ENCODE assay signal across 5 mouse cellular contexts in the genomic region with DNA sequence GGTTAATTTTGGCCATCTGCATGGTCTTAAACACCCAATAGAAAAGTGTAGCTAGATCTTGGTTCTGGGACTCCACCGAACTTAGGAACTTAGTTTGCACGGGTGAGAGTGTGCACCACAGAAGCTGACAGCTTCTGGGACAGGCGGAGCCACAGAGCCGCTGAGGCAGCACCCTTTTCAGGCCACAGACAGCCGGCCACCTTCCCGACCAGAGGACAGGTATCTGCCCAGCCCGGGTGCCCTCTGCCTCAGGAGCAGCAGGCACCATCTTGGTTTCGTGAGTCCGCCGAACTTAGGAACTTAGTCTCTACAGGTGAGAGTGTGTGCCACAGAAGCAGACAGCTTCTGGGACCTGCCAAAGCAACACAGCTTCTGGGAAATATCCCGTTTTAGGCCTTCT.
DNase-seq lines count a peak whose midpoint lies in the region; ATAC-seq and TF ChIP-seq lines count a peak whose summit lies in the region.
"Not testable (repeated sequence)": the region's sequence is repeated elsewhere in the genome, so short reads cannot be mapped to it uniquely, and the experiment has no call there.

No protein-coding gene starts in this region.

- TF ChIP-seq EP300 in liver, postnatal 0 days (IDR thresholded peaks at IDR 0.05; ENCODE audit: low read depth), result not testable (repeated sequence)

- intact Hi-C loops in gastrocnemius, adult 2 months (cut with DNase I), result not testable (repeated sequence)

- not testable (repeated sequence) for H3K9me3 ChIP-seq in liver, postnatal 0 days (ENCODE audit: low read length)

- not testable (repeated sequence) for H3K4me3 ChIP-seq in gastrocnemius, adult 2 months; liver, postnatal 0 days (ENCODE audit: low read depth, low read length)

- not testable (repeated sequence) for ATAC-seq in liver, postnatal 0 days

- 77% methylated on average over 8 of the region's 11 CpGs for WGBS in liver, postnatal 0 days (ENCODE audit: insufficient replicate concordance)

- H3K4me1 ChIP-seq in liver, postnatal 0 days (ENCODE audit: insufficient read depth), result not testable (repeated sequence)

- TF ChIP-seq CTCF in gastrocnemius, adult 2 months (IDR thresholded peaks at IDR 0.05); liver, postnatal 0 days (IDR thresholded peaks at IDR 0.05; ENCODE audit: low read depth): not testable (repeated sequence)

- not testable (repeated sequence) for H3K4me2 ChIP-seq in liver, postnatal 0 days (ENCODE audit: low read depth, low read length)

- H3K27ac ChIP-seq in gastrocnemius, adult 2 months; liver, postnatal 0 days (ENCODE audit: low read depth): not testable (repeated sequence)

- peak; percentile 0 for DNase-seq in embryo, embryonic 11 days
- DNase-seq in gastrocnemius, adult 2 months, result peak; percentile 10
- peak; percentile 61 for DNase-seq in heart, adult 11 months
- peak; percentile 1 for DNase-seq in liver
- peak; percentile 4 for DNase-seq in liver, postnatal 0 days

- not testable (repeated sequence) for H3K9ac ChIP-seq in liver, postnatal 0 days (replicated peaks)

- H3K27me3 ChIP-seq in liver, postnatal 0 days (ENCODE audit: insufficient read depth, low read length), result not testable (repeated sequence)

- not testable (repeated sequence) for H3K36me3 ChIP-seq in liver, postnatal 0 days (replicated peaks; ENCODE audit: insufficient read depth, low read length)

Comparison
In these comparisons a context has a peak if more than half of its experiments do, and no peak if none do; other contexts are left out.
1. DNase-seq: peak in every context shown above with its lines; median percentile 61 in heart, adult 11 months; 10 in gastrocnemius, adult 2 months; 4 in liver, postnatal 0 days; 1 in liver; 0 in embryo, embryonic 11 days.